Mouse (Mus musculus): ENCODE results near the gene Nat8f5. TPM values are rescaled to one million over a fixed set of nuclear protein-coding genes. Genes with fewer than 3 reads are reported as not detected.
"Not testable (repeated sequence)": the region's sequence is repeated elsewhere in the genome, so short reads cannot be mapped to it uniquely, and the experiment has no call there.

Nat8f5 gene
- not detected in 2 replicates for polyA plus RNA-seq (2015; fragmentation: Nextera tagmentation; extraction: Ambion mirVana)

GRCm38 (mm10) chr6:85820837-85821236 lies at the start of gene Nat8f5, which contains the start of gene Nat8f6:
Nat8f5 (minus strand) TSS chr6:85820972.
Nat8f6 (minus strand) TSS chr6:85820954.
- DNase-seq, result no peak
- Histone ChIP-seq H3K27ac (no peak within 1 kb of the TSS), H3K9ac (no peak within 1 kb of the TSS), H3K27me3 (no peaks in the 10 kb centered on the region), H3K4me1 (replicated peaks) (no peaks in the 10 kb centered on the region), H3K9me3 (replicated peaks) (no peaks in the 10 kb centered on the region), H3K4me2 (no peak within 1 kb of the TSS), H3K36me3 (no peaks in the 10 kb centered on the region), H3K4me3 (replicated peaks) (no peak within 1 kb of the TSS)
- 62% methylated on average over 5 of the region's 5 CpGs for WGBS (ENCODE audit: insufficient replicate concordance)
- no peak for ATAC-seq (ENCODE audit: low read depth)

- H3K9ac ChIP-seq; H3K4me1 ChIP-seq (replicated peaks); H3K36me3 ChIP-seq; H3K9me3 ChIP-seq (replicated peaks); DNase-seq; H3K4me2 ChIP-seq; H3K27ac ChIP-seq; ATAC-seq (ENCODE audit: low read depth); H3K27me3 ChIP-seq; H3K4me3 ChIP-seq (replicated peaks): not testable (repeated sequence)
- 69% methylated on average over 5 of the region's 5 CpGs for WGBS (ENCODE audit: insufficient replicate concordance)
Observed at GRCm38 (mm10) chr6:85869006-85869405, 48.2 kb upstream of the Nat8f5 start, which contains the start of gene Nat8f2. Nat8f2 (minus strand) TSS chr6:85869158.

- H3K4me3 ChIP-seq (replicated peaks), result no peak overlapping the region
- 51% methylated on average over 8 of the region's 8 CpGs for WGBS (ENCODE audit: insufficient replicate concordance)
- DNase-seq, result no peak
Observed at GRCm38 (mm10) chr6:85867726-85868690, 47.2 kb upstream of the Nat8f5 start.

GRCm38 (mm10) chr6:85866995-85867394 lies 46.2 kb upstream of the Nat8f5 start:
- H3K9ac ChIP-seq; H3K4me3 ChIP-seq (replicated peaks); ATAC-seq (ENCODE audit: low read depth); DNase-seq; H3K27me3 ChIP-seq; H3K27ac ChIP-seq; H3K36me3 ChIP-seq; H3K4me1 ChIP-seq (replicated peaks); H3K4me2 ChIP-seq; H3K9me3 ChIP-seq (replicated peaks): not testable (repeated sequence)
- WGBS (ENCODE audit: insufficient replicate concordance), result 22% methylated on average over 1 of the region's 1 CpGs

More at GRCm38 (mm10) chr6:85867726-85868690, 47.2 kb upstream of the Nat8f5 start:
- H3K27ac ChIP-seq, result no peak overlapping the region
- H3K4me1 ChIP-seq (replicated peaks), result no peaks in the 10 kb centered on the region
- H3K27me3 ChIP-seq, result no peaks in the 10 kb centered on the region
- no peak overlapping the region for H3K4me2 ChIP-seq
- H3K9me3 ChIP-seq (replicated peaks), result no peaks in the 10 kb centered on the region
- ATAC-seq (ENCODE audit: low read depth), result no peak
- no peaks in the 10 kb centered on the region for H3K36me3 ChIP-seq
- H3K9ac ChIP-seq, result no peak overlapping the region

GRCm38 (mm10) chr6:85866166-85866565 lies 45.4 kb upstream of the Nat8f5 start:
- ATAC-seq (ENCODE audit: low read depth); H3K4me3 ChIP-seq (replicated peaks); H3K4me1 ChIP-seq (replicated peaks); H3K36me3 ChIP-seq; H3K27me3 ChIP-seq; H3K9me3 ChIP-seq (replicated peaks); DNase-seq; H3K27ac ChIP-seq; H3K4me2 ChIP-seq; H3K9ac ChIP-seq: not testable (repeated sequence)
- WGBS (ENCODE audit: insufficient replicate concordance), result 57% methylated on average over 3 of the region's 3 CpGs

GRCm38 (mm10) chr6:85864900-85865639 lies 44.3 kb upstream of the Nat8f5 start:
- 46% methylated on average over 6 of the region's 7 CpGs for WGBS (ENCODE audit: insufficient replicate concordance)
- H3K4me1 ChIP-seq (replicated peaks); H3K36me3 ChIP-seq; H3K4me2 ChIP-seq; H3K9ac ChIP-seq; ATAC-seq (ENCODE audit: low read depth); H3K4me3 ChIP-seq (replicated peaks); DNase-seq; H3K27me3 ChIP-seq; H3K27ac ChIP-seq; H3K9me3 ChIP-seq (replicated peaks): not testable (repeated sequence)

GRCm38 (mm10) chr6:85863840-85864239 lies 43.1 kb upstream of the Nat8f5 start:
- ATAC-seq (ENCODE audit: low read depth), result no peak
- Histone ChIP-seq H3K27me3 (no peaks in the 10 kb centered on the region; the same call in 1 of the 2 replicates), H3K4me1 (replicated peaks) (no peaks in the 10 kb centered on the region), H3K27ac (no peak overlapping the region), H3K9ac (no peak overlapping the region), H3K4me2 (no peak overlapping the region), H3K4me3 (replicated peaks) (no peak overlapping the region), H3K36me3 (no peaks in the 10 kb centered on the region), H3K9me3 (replicated peaks) (no peaks in the 10 kb centered on the region)
- no peak for DNase-seq
- WGBS (ENCODE audit: insufficient replicate concordance), result 57% methylated on average over 2 of the region's 2 CpGs

GRCm38 (mm10) chr6:85863136-85863535 lies 42.4 kb upstream of the Nat8f5 start:
- H3K4me3 ChIP-seq (replicated peaks), result no peak overlapping the region
- no peak overlapping the region for H3K9ac ChIP-seq
- WGBS (ENCODE audit: insufficient replicate concordance), result 54% methylated on average over 2 of the region's 2 CpGs
- ATAC-seq (ENCODE audit: low read depth) (no peak), DNase-seq (no peak)
- H3K27ac ChIP-seq, result no peak overlapping the region
- H3K9me3 ChIP-seq (replicated peaks), result no peaks in the 10 kb centered on the region
- H3K27me3 ChIP-seq, result no peaks in the 10 kb centered on the region; the same call in 1 of the 2 replicates
- H3K4me1 ChIP-seq (replicated peaks), result no peaks in the 10 kb centered on the region
- no peaks in the 10 kb centered on the region for H3K36me3 ChIP-seq
- H3K4me2 ChIP-seq, result no peak overlapping the region

GRCm38 (mm10) chr6:85862565-85862964 lies 41.8 kb upstream of the Nat8f5 start:
- DNase-seq, result no peak
- H3K9me3 ChIP-seq (replicated peaks), result no peaks in the 10 kb centered on the region
- no peaks in the 10 kb centered on the region for H3K4me1 ChIP-seq (replicated peaks)
- no peaks in the 10 kb centered on the region for H3K36me3 ChIP-seq
- H3K27ac ChIP-seq, result no peak overlapping the region
- no peak overlapping the region for H3K9ac ChIP-seq
- 49% methylated on average over 3 of the region's 3 CpGs for WGBS (ENCODE audit: insufficient replicate concordance)
- no peak overlapping the region for H3K4me2 ChIP-seq
- ATAC-seq (ENCODE audit: low read depth), result no peak
- H3K4me3 ChIP-seq (replicated peaks), result no peak overlapping the region
- H3K27me3 ChIP-seq, result no peaks in the 10 kb centered on the region; the same call in 1 of the 2 replicates

GRCm38 (mm10) chr6:85861247-85861646 lies 40.5 kb upstream of the Nat8f5 start:
- no peak overlapping the region for H3K27ac ChIP-seq
- H3K9ac ChIP-seq, result no peak overlapping the region
- H3K4me3 ChIP-seq (replicated peaks), result no peak overlapping the region
- no peak overlapping the region for H3K4me2 ChIP-seq
- WGBS (ENCODE audit: insufficient replicate concordance), result 67% methylated on average over 3 of the region's 3 CpGs
- no peaks in the 10 kb centered on the region for H3K9me3 ChIP-seq (replicated peaks)
- no peaks in the 10 kb centered on the region for H3K4me1 ChIP-seq (replicated peaks)
- no peaks in the 10 kb centered on the region for H3K36me3 ChIP-seq
- ATAC-seq (ENCODE audit: low read depth) (no peak), DNase-seq (no peak)
- H3K27me3 ChIP-seq, result no peaks in the 10 kb centered on the region; the same call in 1 of the 2 replicates

- DNase-seq, result no peak
- Histone ChIP-seq H3K4me1 (replicated peaks) (no peaks in the 10 kb centered on the region; the same call in 1 of the 2 replicates), H3K9me3 (replicated peaks) (no peaks in the 10 kb centered on the region), H3K4me2 (no peak overlapping the region), H3K36me3 (no peaks in the 10 kb centered on the region), H3K27ac (no peak overlapping the region), H3K4me3 (replicated peaks) (no peak overlapping the region), H3K27me3 (no peaks in the 10 kb centered on the region; the same call in 1 of the 2 replicates), H3K9ac (no peak overlapping the region)
- WGBS (ENCODE audit: insufficient replicate concordance), result 38% methylated on average over 1 of the region's 1 CpGs
- no peak for ATAC-seq (ENCODE audit: low read depth)
Observed at GRCm38 (mm10) chr6:85856194-85856678, 35.5 kb upstream of the Nat8f5 start.

Data from liver, embryonic 13.5 days (tissue).